Mouse (Mus musculus): Measurements from ENCODE around the gene Jade2.

- TF ChIP-seq GATA1 (IDR thresholded peaks at IDR 0.05; ENCODE audit: borderline replicate concordance, low read length) (no peak), FLI1 (IDR thresholded peaks at IDR 0.05; ENCODE audit: low read length) (no peak)
Measured at GRCm38 (mm10) chr11:51885681-51886080, 28.2 kb upstream of the Jade2 start.

Data from megakaryocyte, embryonic 14.5 days (primary cell).